Mouse (Mus musculus) liver, postnatal 0 days (tissue): ENCODE results near the gene Igf2. TPM values are rescaled to one million over a fixed set of nuclear protein-coding genes. Genes with fewer than 3 reads are reported as not detected.

Source experiments
- ATAC-seq: fragments of 200-750 bp; cut with Nextera tagmentation; 2 replicates; pipeline ENCODE4 v1.8.0; 2017; ENCODE audit warnings: mild to moderate bottlenecking, moderate library complexity
- DNase-seq: peaks from one replicate; pipeline ENCODE4 v3.0.0-alpha.2; 2016
- H3K27ac ChIP-seq: fragments of 300-500 bp; sonication (generic); 2 replicates; pipeline ENCODE4 v1.5.1; 2014; ENCODE audit warnings: antibody characterized with exemption, moderate library complexity, mild to moderate bottlenecking, low read depth
- H3K27me3 ChIP-seq: fragments of 300-500 bp; sonication (generic); 2 replicates; pipeline ENCODE4 v1.6.1; 2014; ENCODE audit warnings: low read length, control low read depth, mixed read lengths; ENCODE audit not compliant: insufficient read depth
- H3K36me3 ChIP-seq: fragments of 300-500 bp; sonication (generic); replicated peaks from 2 replicates; pipeline ENCODE4 v1.6.1; 2014; ENCODE audit warnings: mild to moderate bottlenecking, control low read depth, low read length, moderate library complexity, mixed read lengths; ENCODE audit not compliant: insufficient read depth
- H3K4me1 ChIP-seq: fragments of 300-500 bp; sonication (generic); 2 replicates; pipeline ENCODE4 v1.6.1; 2014; ENCODE audit warnings: antibody characterized with exemption, mild to moderate bottlenecking, control low read depth; ENCODE audit not compliant: insufficient read depth
- H3K4me2 ChIP-seq: fragments of 300-500 bp; sonication (generic); 2 replicates; pipeline ENCODE4 v1.6.1; 2014; ENCODE audit warnings: low read depth, mild to moderate bottlenecking, low read length, moderate library complexity, mixed read lengths
- H3K4me3 ChIP-seq: fragments of 300-500 bp; sonication (generic); 2 replicates; pipeline ENCODE4 v1.5.1; 2014; ENCODE audit warnings: low read depth, low read length
- H3K9ac ChIP-seq: fragments of 300-500 bp; sonication (generic); replicated peaks from 2 replicates; pipeline ENCODE4 v1.6.1; 2014; ENCODE audit warnings: mild to moderate bottlenecking, moderate library complexity
- H3K9me3 ChIP-seq: fragments of 300-500 bp; sonication (generic); 2 replicates; pipeline ENCODE4 v1.6.1; 2016; ENCODE audit warnings: mild to moderate bottlenecking, control low read depth, low read length, mixed read lengths
- CTCF ChIP-seq: sonication (generic); IDR thresholded peaks from 2 replicates; pipeline ENCODE4 v1.5.1; 2016; ENCODE audit warnings: antibody characterized with exemption, low read depth
- EP300 ChIP-seq: IDR thresholded peaks from 2 replicates; pipeline ENCODE4 v1.6.1; 2016; ENCODE audit warnings: antibody characterized with exemption, low read depth, mild to moderate bottlenecking
- WGBS: fragments of 180-500 bp; shearing (Covaris S2); extraction: QIAGEN DNeasy Blood & Tissue Kit; methylation state at CpG from one replicate; pipeline ENCODE4 v1.1.7; 2014; ENCODE audit not compliant: insufficient replicate concordance; 5-methylcytosine and 5-hydroxymethylcytosine counted together
- polyA plus RNA-seq: library from polyadenylated mRNA; unstranded; fragments of >200 nt; fragmentation: Nextera tagmentation; extraction: Ambion mirVana; gene quantifications from 2 replicates; pipeline ENCODE4 v1.2.1, GENCODE M21; 2015

Gene Igf2
- polyA plus RNA-seq, 1 experiment from 2014 or later, result 1,664 TPM

DNA sequence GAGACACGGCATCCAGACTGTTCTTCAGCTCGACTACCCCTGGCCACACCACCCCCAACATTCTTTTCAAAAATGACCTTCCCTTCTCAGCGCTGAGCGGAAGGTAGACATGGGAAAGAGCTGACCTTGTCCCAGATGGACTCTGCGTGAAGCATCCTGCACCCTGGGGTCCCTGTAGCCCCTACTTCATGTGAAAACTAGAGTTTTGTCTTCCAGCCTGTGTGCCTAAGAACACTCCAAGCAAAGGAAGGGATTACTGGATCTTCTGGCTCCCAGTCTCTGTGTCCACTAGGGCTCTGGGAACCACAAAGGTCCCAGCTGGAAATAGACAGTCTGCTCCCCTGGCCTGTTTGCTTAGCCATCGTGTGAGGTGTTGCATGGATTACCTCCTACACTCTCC, 8.5 kb upstream of the Igf2 start:
- 60% methylated on average over 6 of the region's 6 CpGs for WGBS
- H3K9ac ChIP-seq, result no peak overlapping the region
- no peaks in the 10 kb centered on the region for H3K4me1 ChIP-seq
- H3K36me3 ChIP-seq, result no peaks in the 10 kb centered on the region
- DNase-seq (no peak), ATAC-seq (no peak)
- no peak overlapping the region for H3K27ac ChIP-seq
- no peak overlapping the region for H3K4me3 ChIP-seq
- H3K4me2 ChIP-seq, result no peak overlapping the region
- H3K27me3 ChIP-seq, result no peaks in the 10 kb centered on the region
- H3K9me3 ChIP-seq, result peaks cover 15% of the 10 kb centered on the region; the same call in 1 of the 2 replicates
- no peak for TF ChIP-seq EP300
- no peak for TF ChIP-seq CTCF

DNA sequence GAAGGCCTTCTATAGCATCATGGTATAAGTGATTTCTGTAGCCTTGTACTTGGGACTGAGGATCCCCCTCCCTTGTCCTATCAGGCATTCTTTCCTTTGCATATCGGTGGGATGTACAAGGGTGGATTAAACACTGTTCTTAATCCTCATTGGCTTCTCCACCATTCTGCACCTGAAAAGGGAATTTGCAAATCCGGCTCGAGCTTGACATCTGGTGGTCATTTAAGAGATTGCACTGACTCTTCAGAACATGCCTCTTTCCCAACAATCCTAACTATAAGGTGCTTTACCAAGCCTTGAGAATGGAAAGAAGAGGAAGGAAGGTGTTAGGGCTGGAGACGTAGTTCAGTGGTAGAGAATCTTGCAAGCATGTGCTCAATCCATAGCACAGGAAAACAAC, 5.5 kb upstream of the Igf2 start:
- Histone ChIP-seq H3K36me3 (no peaks in the 10 kb centered on the region; the same call in 1 of the 2 replicates), H3K27me3 (no peaks in the 10 kb centered on the region), H3K4me2 (no peak overlapping the region), H3K9ac (no peak overlapping the region), H3K27ac (no peak overlapping the region), H3K4me1 (no peaks in the 10 kb centered on the region), H3K4me3 (no peak overlapping the region), H3K9me3 (peaks cover 25% of the 10 kb centered on the region; the same call in 1 of the 2 replicates)
- ATAC-seq, result no peak
- peak; percentile 51 for DNase-seq
- TF ChIP-seq EP300 (no peak), CTCF (peak; percentile 77)
- WGBS, result 16% methylated on average over 4 of the region's 4 CpGs

DNA sequence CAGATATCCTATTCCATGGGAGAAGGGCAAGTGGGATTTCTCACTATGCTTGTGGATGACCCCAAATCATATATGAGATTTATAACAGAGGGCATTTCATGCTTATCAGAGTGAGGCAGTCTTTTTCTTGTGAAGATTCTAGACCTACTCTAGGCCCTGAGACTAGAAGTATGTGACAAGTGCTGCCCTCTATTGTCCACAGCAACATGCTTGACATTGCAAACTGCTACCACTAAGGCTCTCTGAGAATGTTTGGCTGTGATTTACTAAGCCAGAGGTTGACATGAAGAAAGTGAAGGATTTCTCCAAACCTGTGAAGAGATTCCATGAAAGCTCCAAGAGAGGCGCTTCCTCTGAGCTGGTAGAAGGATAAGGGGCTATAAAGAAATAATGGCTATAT, 4.5 kb upstream of the Igf2 start:
- WGBS, result 83% methylated on average over 1 of the region's 1 CpGs
- no peak overlapping the region for H3K4me3 ChIP-seq
- no peaks in the 10 kb centered on the region; the same call in 1 of the 2 replicates for H3K36me3 ChIP-seq
- peaks cover 25% of the 10 kb centered on the region; the same call in 1 of the 2 replicates for H3K9me3 ChIP-seq
- DNase-seq (no peak), ATAC-seq (no peak)
- H3K4me1 ChIP-seq, result no peaks in the 10 kb centered on the region
- H3K27ac ChIP-seq, result no peak overlapping the region
- 0 out of 2 replicates have a peak, but pooled peaks cover 2% of the 10 kb centered on the region for H3K27me3 ChIP-seq
- TF ChIP-seq CTCF (no peak), EP300 (no peak)
- H3K9ac ChIP-seq, result no peak overlapping the region
- H3K4me2 ChIP-seq, result no peak overlapping the region

DNA sequence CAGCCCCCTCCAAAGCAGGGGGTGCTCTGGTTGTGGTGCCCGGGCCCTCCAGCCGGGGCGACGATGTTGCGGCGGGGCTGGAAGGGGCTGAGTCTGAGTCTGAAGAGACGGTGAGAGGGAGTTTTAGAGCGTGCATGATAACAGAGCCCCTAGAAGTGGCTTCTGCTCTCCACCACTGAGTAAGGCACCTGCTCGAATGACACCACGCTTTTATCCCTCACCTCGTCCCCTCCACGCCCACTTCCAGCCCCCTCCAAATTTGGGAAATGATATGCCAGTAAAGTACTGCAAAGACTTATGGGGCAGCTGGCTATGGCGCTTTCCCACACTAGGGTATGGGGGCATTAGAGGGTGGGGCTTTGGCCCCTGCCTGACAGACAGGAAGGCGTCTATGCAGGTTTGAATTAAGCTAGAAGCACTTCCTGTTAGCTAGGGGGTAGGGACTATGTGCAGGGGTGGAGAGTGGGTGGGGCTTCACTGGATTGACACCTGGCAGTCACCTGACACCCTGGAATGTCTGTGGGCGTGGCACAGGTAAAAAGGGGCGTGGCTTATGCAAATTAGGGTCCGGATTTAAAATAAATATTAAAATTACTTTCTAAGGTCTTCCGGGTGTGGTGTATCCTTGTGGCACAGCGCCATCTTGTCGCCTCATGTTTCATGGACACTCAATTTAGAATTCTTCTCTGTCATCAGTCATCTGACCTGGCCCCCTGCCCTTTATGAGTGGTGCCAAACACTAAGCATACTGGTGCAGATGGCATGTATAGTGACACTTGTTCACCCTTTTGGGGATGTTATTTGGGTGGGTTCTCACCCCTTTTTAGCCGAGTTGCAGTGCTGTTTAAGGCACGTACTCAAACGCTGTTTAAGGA, 3.4 kb upstream of the Igf2 start, which contains the start of gene Gm49394:
TSS of gene Gm49394 (minus strand) at position 192 of the 875 bp plus-strand sequence.
- Histone ChIP-seq H3K4me3 (no peak within 1 kb of the TSS), H3K36me3 (no peaks in the 10 kb centered on the region; the same call in 1 of the 2 replicates), H3K27ac (no peak within 1 kb of the TSS), H3K27me3 (peaks cover 13% of the 10 kb centered on the region), H3K4me2 (no peak within 1 kb of the TSS), H3K9me3 (peaks cover 25% of the 10 kb centered on the region; the same call in 1 of the 2 replicates), H3K4me1 (no peaks in the 10 kb centered on the region), H3K9ac (no peak within 1 kb of the TSS)
- WGBS, result 81% methylated on average over 23 of the region's 23 CpGs
- TF ChIP-seq EP300 (no peak), CTCF (no peak)
- ATAC-seq (no peak), DNase-seq (no peak)

DNA sequence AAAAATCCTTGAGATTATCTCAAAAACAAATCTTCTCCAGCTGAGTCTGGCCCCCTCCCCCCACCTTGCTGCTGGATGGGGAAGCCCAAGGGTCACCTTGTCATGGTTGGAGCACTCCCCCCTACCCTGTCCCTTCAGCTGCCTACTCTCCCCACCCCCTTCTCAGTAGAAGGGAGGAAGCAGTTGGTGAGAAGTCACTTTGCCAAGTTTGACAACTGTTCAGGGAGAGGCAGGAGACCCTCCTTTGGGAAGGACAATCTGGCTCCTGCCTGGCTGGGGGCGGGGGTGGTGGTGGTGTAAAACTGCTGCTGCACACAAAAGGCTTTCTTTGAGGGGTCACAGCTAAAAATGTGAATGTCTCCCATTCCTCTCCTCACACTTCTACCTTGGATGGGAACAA, 1.7 kb upstream of the Igf2 start:
- Histone ChIP-seq H3K27ac (no peak overlapping the region), H3K4me2 (no peak overlapping the region), H3K9ac (no peak overlapping the region), H3K27me3 (peaks cover 30% of the 10 kb centered on the region), H3K9me3 (peaks cover 25% of the 10 kb centered on the region; the same call in 1 of the 2 replicates), H3K4me1 (no peaks in the 10 kb centered on the region), H3K4me3 (no peak overlapping the region), H3K36me3 (no peaks in the 10 kb centered on the region; the same call in 1 of the 2 replicates)
- DNase-seq, result no peak
- TF ChIP-seq CTCF, result no peak
- TF ChIP-seq EP300, result no peak
- ATAC-seq, result no peak
- 79% methylated on average over 1 of the region's 1 CpGs for WGBS

DNA sequence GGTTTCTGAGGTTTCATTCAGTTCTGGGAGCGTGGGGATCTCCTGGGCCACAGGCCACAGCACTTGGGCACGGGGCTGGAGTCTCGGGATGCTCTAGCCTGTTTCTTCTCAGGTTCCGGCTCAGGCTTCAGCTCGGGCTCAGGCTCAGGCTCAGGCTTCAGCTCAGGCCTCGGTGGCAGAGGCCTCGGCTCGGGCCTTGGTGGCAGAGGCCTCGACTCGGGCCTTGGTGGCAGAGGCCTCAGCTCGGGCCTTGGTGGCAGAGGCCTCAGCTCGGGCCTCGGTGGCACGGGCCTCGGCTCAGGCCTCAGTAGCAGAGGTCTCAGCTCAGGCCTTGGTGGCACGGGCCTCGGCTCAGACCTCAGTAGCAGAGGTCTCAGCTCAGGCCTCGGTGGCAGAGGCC, 905 bp upstream of the Igf2 start:
- Histone ChIP-seq H3K27ac (no peak overlapping the region), H3K9me3 (peaks cover 25% of the 10 kb centered on the region; the same call in 1 of the 2 replicates), H3K4me1 (no peaks in the 10 kb centered on the region), H3K4me2 (no peak overlapping the region), H3K4me3 (no peak overlapping the region), H3K36me3 (no peaks in the 10 kb centered on the region; the same call in 1 of the 2 replicates), H3K27me3 (peaks cover 38% of the 10 kb centered on the region), H3K9ac (no peak overlapping the region)
- WGBS, result 86% methylated on average over 18 of the region's 18 CpGs
- no peak for ATAC-seq
- DNase-seq, result no peak
- TF ChIP-seq CTCF (no peak), EP300 (no peak)
